Mouse (Mus musculus) olfactory bulb, adult 2 months (tissue): ENCODE measurements around the gene Ttc21a.

Experiments
- CTCF ChIP-seq: fragments of 200-500 bp; IDR thresholded peaks from 2 replicates; pipeline ENCODE4 v1.5.1; 2012; ENCODE audit warnings: low read depth, mild to moderate bottlenecking, low read length, moderate library complexity; ENCODE audit not compliant: insufficient read depth
- POLR2A ChIP-seq: fragments of 200-500 bp; IDR thresholded peaks from 2 replicates; pipeline ENCODE4 v1.6.1; 2012; ENCODE audit warnings: mild to moderate bottlenecking, low read depth, low read length, moderate library complexity; ENCODE audit not compliant: insufficient read depth

DNA sequence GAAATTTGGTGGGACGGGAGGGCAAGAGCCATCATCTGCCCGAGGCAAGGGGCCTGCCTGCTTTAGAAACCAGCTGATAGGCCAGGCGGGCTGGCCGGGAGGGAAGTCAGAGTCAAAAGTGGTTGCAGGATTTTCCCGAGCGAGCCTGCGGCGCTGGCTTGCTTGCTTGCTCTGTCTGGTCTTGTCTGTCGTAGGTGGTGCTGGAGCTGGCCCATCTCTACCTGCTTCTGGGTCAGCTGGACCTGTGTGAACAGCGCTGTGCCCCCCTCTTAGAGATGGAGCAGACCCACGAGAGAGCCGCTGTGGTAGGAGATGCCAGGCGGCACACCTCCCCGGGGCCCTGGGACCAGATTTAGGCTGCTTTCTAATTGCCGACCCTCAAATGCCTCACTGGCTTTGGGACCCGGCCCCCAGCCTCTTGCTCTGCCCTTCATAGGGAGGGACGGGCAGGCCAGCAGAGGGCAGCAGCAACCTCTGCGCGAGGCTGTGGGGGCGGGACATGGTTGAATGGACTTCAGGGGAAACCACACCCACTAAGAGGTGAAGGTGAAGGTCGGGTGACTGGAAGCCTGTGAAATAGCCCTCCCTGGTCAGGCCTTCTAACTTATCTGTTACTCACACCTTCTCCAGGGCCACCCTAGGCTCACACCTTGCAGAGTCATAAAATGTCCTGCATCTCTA is 25.7 kb downstream of the Ttc21a start:
- TF ChIP-seq CTCF: peak; percentile 64
- no peak for TF ChIP-seq POLR2A
